10 mouse cellular contexts compared by ENCODE assay signal in genomic region chr8:84797256-84797797, GRCm38 (mm10). TPM values are rescaled to one million over a fixed set of nuclear protein-coding genes. Genes with fewer than 3 reads are reported as not detected.
DNase-seq lines count a peak whose midpoint lies in the region; ATAC-seq and TF ChIP-seq lines count a peak whose summit lies in the region.
"Had no signal": no experiment of that assay in that cellular context is flagged by ENCODE, and none has a peak within 500 bp of the region (broad histone marks: within the 10 kb centered on the region; RNA-seq: fewer than 3 reads in every experiment).

No protein-coding gene starts in this region.

- no peak overlapping the region for H3K9ac ChIP-seq in heart, embryonic 13.5 days
- peak overlapping the region; percentile 100; the same call in 1 of the 2 replicates for H3K9ac ChIP-seq in stomach, embryonic 16.5 days (ENCODE audit: low read length)
- no peak overlapping the region for H3K9ac ChIP-seq in stomach, postnatal 0 days (ENCODE audit: low read length)
- peak overlapping the region; percentile 95 for H3K9ac ChIP-seq in forebrain, embryonic 15.5 days (replicated peaks)
- H3K9ac ChIP-seq: liver, embryonic 15.5 days had no signal

- peaks cover 86% of the 10 kb centered on the region for H3K27me3 ChIP-seq in heart, embryonic 13.5 days (replicated peaks)
- no peaks in the 10 kb centered on the region for H3K27me3 ChIP-seq in stomach, embryonic 16.5 days (ENCODE audit: control insufficient read depth, insufficient read depth, low read length)
- H3K27me3 ChIP-seq in stomach, postnatal 0 days (ENCODE audit: control insufficient read depth, insufficient read depth, low read length) = no peaks in the 10 kb centered on the region
- no peaks in the 10 kb centered on the region for H3K27me3 ChIP-seq in forebrain, embryonic 15.5 days

- H3K27ac ChIP-seq in heart, embryonic 13.5 days (replicated peaks) = no peak overlapping the region
- H3K27ac ChIP-seq in stomach, embryonic 16.5 days (ENCODE audit: low read length) = no peak overlapping the region
- H3K27ac ChIP-seq in stomach, postnatal 0 days (replicated peaks) = no peak overlapping the region
- peak overlapping the region; percentile 97 for H3K27ac ChIP-seq in forebrain, embryonic 15.5 days (replicated peaks)
- H3K27ac ChIP-seq: liver, embryonic 15.5 days had no signal

- no peak for TF ChIP-seq CTCF in stomach, postnatal 0 days (IDR thresholded peaks at IDR 0.05; ENCODE audit: low read depth)

- 79% methylated on average over 15 of the region's 15 CpGs for WGBS in heart, embryonic 13.5 days
- 82% methylated on average over 15 of the region's 15 CpGs for WGBS in stomach, embryonic 16.5 days
- WGBS in stomach, postnatal 0 days = 78% methylated on average over 15 of the region's 15 CpGs
- WGBS in forebrain, embryonic 15.5 days = 63% methylated on average over 15 of the region's 15 CpGs

- no peak for TF ChIP-seq EP300 in stomach, postnatal 0 days (optimal IDR thresholded peaks at IDR 0.05)

- ATAC-seq in heart, embryonic 13.5 days (ENCODE audit: extremely low read depth, insufficient number of reproducible peaks, low FRiP score, low TSS enrichment) = no peak
- no peak for ATAC-seq in stomach, embryonic 16.5 days (ENCODE audit: insufficient read depth, low FRiP score)
- ATAC-seq in stomach, postnatal 0 days (ENCODE audit: low FRiP score, low TSS enrichment) = no peak
- ATAC-seq in forebrain, embryonic 15.5 days (replicated peaks) = no peak
- ATAC-seq in erythroid progenitor cell, adult 5-6 weeks (replicated peaks; ENCODE audit: low FRiP score, poor library complexity, severe bottlenecking) = no peak

- H3K4me3 ChIP-seq in heart, embryonic 13.5 days = no peak overlapping the region
- no peak overlapping the region for H3K4me3 ChIP-seq in stomach, embryonic 16.5 days (replicated peaks; ENCODE audit: low read length)
- H3K4me3 ChIP-seq in stomach, postnatal 0 days (ENCODE audit: low read depth, low read length) = no peak overlapping the region
- peak overlapping the region; percentile 84 for H3K4me3 ChIP-seq in forebrain, embryonic 15.5 days
- H3K4me3 ChIP-seq: liver, embryonic 15.5 days had no signal

- H3K4me1 ChIP-seq in heart, embryonic 13.5 days = peaks cover 56% of the 10 kb centered on the region
- H3K4me1 ChIP-seq in stomach, embryonic 16.5 days (ENCODE audit: control insufficient read depth, insufficient read depth, low read length) = peaks cover 47% of the 10 kb centered on the region
- peaks cover 15% of the 10 kb centered on the region for H3K4me1 ChIP-seq in stomach, postnatal 0 days (replicated peaks; ENCODE audit: control insufficient read depth, insufficient read depth)
- peaks cover 83% of the 10 kb centered on the region for H3K4me1 ChIP-seq in forebrain, embryonic 15.5 days

- 0 out of 2 replicates have a peak overlapping the region, but pooled peaks have one; percentile 87 for H3K4me2 ChIP-seq in heart, embryonic 13.5 days
- H3K4me2 ChIP-seq in stomach, embryonic 16.5 days (ENCODE audit: low read depth, low read length) = no peak overlapping the region
- no peak overlapping the region for H3K4me2 ChIP-seq in stomach, postnatal 0 days (replicated peaks; ENCODE audit: low read depth)
- peak overlapping the region; percentile 69 for H3K4me2 ChIP-seq in forebrain, embryonic 15.5 days (replicated peaks)
- H3K4me2 ChIP-seq: liver, embryonic 15.5 days had no signal

- peaks cover 8% of the 10 kb centered on the region for H3K36me3 ChIP-seq in heart, embryonic 13.5 days
- no peaks in the 10 kb centered on the region for H3K36me3 ChIP-seq in stomach, embryonic 16.5 days (ENCODE audit: control insufficient read depth, insufficient read depth, low read length)
- no peaks in the 10 kb centered on the region; the same call in 1 of the 2 replicates for H3K36me3 ChIP-seq in stomach, postnatal 0 days (ENCODE audit: control insufficient read depth, insufficient read depth, low read length)
- no peaks in the 10 kb centered on the region for H3K36me3 ChIP-seq in forebrain, embryonic 15.5 days
- H3K36me3 ChIP-seq: liver, embryonic 15.5 days had no signal

- DNase-seq in heart, postnatal 25 days (ENCODE audit: low spot score) = no peak
- DNase-seq in stomach, postnatal 0 days (ENCODE audit: low spot score) = no peak
- DNase-seq in adrenal gland, adult 2 months = no peak
- DNase-seq in right cerebral cortex, postnatal 4 days = no peak
- DNase-seq: spleen, adult 18-20 months had no signal

- intact Hi-C loops in heart, postnatal 25 days (cut with DNase I) = no loop called here

- H3K9me3 ChIP-seq in heart, embryonic 13.5 days = no peaks in the 10 kb centered on the region
- H3K9me3 ChIP-seq in stomach, embryonic 16.5 days (replicated peaks; ENCODE audit: control insufficient read depth, low read length) = no peaks in the 10 kb centered on the region
- no peaks in the 10 kb centered on the region for H3K9me3 ChIP-seq in stomach, postnatal 0 days (ENCODE audit: control insufficient read depth, low read length)
- H3K9me3 ChIP-seq in forebrain, embryonic 15.5 days = no peaks in the 10 kb centered on the region
- H3K9me3 ChIP-seq: liver, embryonic 15.5 days had no signal

RNA-seq across cellular contexts. Expression of gene Nfix, which starts 2.8 kb away (rescaled TPM):
- polyA plus RNA-seq in heart, embryonic 13.5 days (2015; fragmentation: Nextera tagmentation; extraction: Ambion mirVana) = 10.0 and 11.7 TPM in 2 replicates
- 100 to 1,000 TPM; 287 to 311 TPM for total RNA-seq in heart, postnatal 25 days (2021)
- polyA plus RNA-seq in stomach, embryonic 16.5 days (2015; fragmentation: Nextera tagmentation; extraction: Ambion mirVana) = 36.5 and 37.8 TPM in 2 replicates
- polyA plus RNA-seq in stomach, postnatal 0 days (2015; fragmentation: Nextera tagmentation; extraction: Ambion mirVana) = 36.5 and 36.6 TPM in 2 replicates
- 413 and 445 TPM in 2 replicates for polyA plus RNA-seq in forebrain, embryonic 15.5 days (2015; fragmentation: Nextera tagmentation; extraction: Ambion mirVana)
- 100 to 1,000 TPM in 1 of 2 experiments, 10 to 100 TPM in 1; 91.3 to 113 TPM for total RNA-seq in adrenal gland, adult 2 months (2021)
- 47.0 and 59.9 TPM in 2 replicates for polyA plus RNA-seq in adrenal gland, adult 2 months (2012; rRNA removed)
- total RNA-seq in erythroid progenitor cell, adult 5-6 weeks (2015; ENCODE audit: low replicate concordance) = 53.7 and 76.0 TPM in 2 replicates
- 33.6 and 36.8 TPM in 2 replicates for total RNA-seq in erythroid progenitor cell, adult 5-6 weeks (2017; ENCODE audit: low replicate concordance)

RNA-seq across cellular contexts. Expression of gene Dand5, which starts 25.3 kb away (rescaled TPM):
- 6.3 and 6.6 TPM in 2 replicates for polyA plus RNA-seq in heart, embryonic 13.5 days (2015; fragmentation: Nextera tagmentation; extraction: Ambion mirVana)
- total RNA-seq in heart, postnatal 25 days (2021) = 10 to 100 TPM in 1 of 2 experiments, 1 to 10 TPM in 1; 9.6 to 10.3 TPM
- 6.0 and 7.2 TPM in 2 replicates for polyA plus RNA-seq in stomach, embryonic 16.5 days (2015; fragmentation: Nextera tagmentation; extraction: Ambion mirVana)
- polyA plus RNA-seq in stomach, postnatal 0 days (2015; fragmentation: Nextera tagmentation; extraction: Ambion mirVana) = 3.3 TPM in 2 replicates
- 8.1 and 8.9 TPM in 2 replicates for polyA plus RNA-seq in forebrain, embryonic 15.5 days (2015; fragmentation: Nextera tagmentation; extraction: Ambion mirVana)
- 10 to 100 TPM; 11.5 to 12.2 TPM for total RNA-seq in adrenal gland, adult 2 months (2021)
- 5.1 and 7.0 TPM in 2 replicates for polyA plus RNA-seq in adrenal gland, adult 2 months (2012; rRNA removed)
- 2.5 and 3.8 TPM in 2 replicates for total RNA-seq in erythroid progenitor cell, adult 5-6 weeks (2015; ENCODE audit: low replicate concordance)
- total RNA-seq in erythroid progenitor cell, adult 5-6 weeks (2017; ENCODE audit: low replicate concordance) = 5.4 and 6.7 TPM in 2 replicates

RNA-seq across cellular contexts. Expression of gene Gadd45gip1, which starts 34.0 kb away (rescaled TPM):
- 50.2 and 52.3 TPM in 2 replicates for polyA plus RNA-seq in heart, embryonic 13.5 days (2015; fragmentation: Nextera tagmentation; extraction: Ambion mirVana)
- 10 to 100 TPM; 28.9 to 30.0 TPM for total RNA-seq in heart, postnatal 25 days (2021)
- 42.0 and 49.5 TPM in 2 replicates for polyA plus RNA-seq in stomach, embryonic 16.5 days (2015; fragmentation: Nextera tagmentation; extraction: Ambion mirVana)
- polyA plus RNA-seq in stomach, postnatal 0 days (2015; fragmentation: Nextera tagmentation; extraction: Ambion mirVana) = 38.5 and 39.3 TPM in 2 replicates
- polyA plus RNA-seq in forebrain, embryonic 15.5 days (2015; fragmentation: Nextera tagmentation; extraction: Ambion mirVana) = 36.3 and 39.9 TPM in 2 replicates
- 10 to 100 TPM; 72.6 to 74.9 TPM for total RNA-seq in adrenal gland, adult 2 months (2021)
- polyA plus RNA-seq in adrenal gland, adult 2 months (2012; rRNA removed) = 141 and 196 TPM in 2 replicates
- total RNA-seq in erythroid progenitor cell, adult 5-6 weeks (2015; ENCODE audit: low replicate concordance) = 6.7 and 7.6 TPM in 2 replicates
- 11.3 and 16.4 TPM in 2 replicates for total RNA-seq in erythroid progenitor cell, adult 5-6 weeks (2017; ENCODE audit: low replicate concordance)

RNA-seq across cellular contexts. Expression of gene Rad23a, which starts 43.1 kb away (rescaled TPM):
- 108 and 123 TPM in 2 replicates for polyA plus RNA-seq in heart, embryonic 13.5 days (2015; fragmentation: Nextera tagmentation; extraction: Ambion mirVana)
- total RNA-seq in heart, postnatal 25 days (2021) = 10 to 100 TPM; 80.8 to 81.1 TPM
- polyA plus RNA-seq in stomach, embryonic 16.5 days (2015; fragmentation: Nextera tagmentation; extraction: Ambion mirVana) = 106 and 122 TPM in 2 replicates
- 69.8 and 70.6 TPM in 2 replicates for polyA plus RNA-seq in stomach, postnatal 0 days (2015; fragmentation: Nextera tagmentation; extraction: Ambion mirVana)
- 82.1 and 85.1 TPM in 2 replicates for polyA plus RNA-seq in forebrain, embryonic 15.5 days (2015; fragmentation: Nextera tagmentation; extraction: Ambion mirVana)
- 100 to 1,000 TPM; 122 to 141 TPM for total RNA-seq in adrenal gland, adult 2 months (2021)
- polyA plus RNA-seq in adrenal gland, adult 2 months (2012; rRNA removed) = 128 and 131 TPM in 2 replicates
- total RNA-seq in erythroid progenitor cell, adult 5-6 weeks (2015; ENCODE audit: low replicate concordance) = 273 and 355 TPM in 2 replicates
- total RNA-seq in erythroid progenitor cell, adult 5-6 weeks (2017; ENCODE audit: low replicate concordance) = 296 and 306 TPM in 2 replicates

RNA-seq across cellular contexts. Expression of gene Calr, which starts 49.4 kb away (rescaled TPM):
- polyA plus RNA-seq in heart, embryonic 13.5 days (2015; fragmentation: Nextera tagmentation; extraction: Ambion mirVana) = 711 and 772 TPM in 2 replicates
- 100 to 1,000 TPM; 365 to 441 TPM for total RNA-seq in heart, postnatal 25 days (2021)
- polyA plus RNA-seq in stomach, embryonic 16.5 days (2015; fragmentation: Nextera tagmentation; extraction: Ambion mirVana) = 1,028 and 1,118 TPM in 2 replicates
- 522 and 537 TPM in 2 replicates for polyA plus RNA-seq in stomach, postnatal 0 days (2015; fragmentation: Nextera tagmentation; extraction: Ambion mirVana)
- polyA plus RNA-seq in forebrain, embryonic 15.5 days (2015; fragmentation: Nextera tagmentation; extraction: Ambion mirVana) = 559 and 575 TPM in 2 replicates
- total RNA-seq in adrenal gland, adult 2 months (2021) = 100 to 1,000 TPM; 684 to 730 TPM
- polyA plus RNA-seq in adrenal gland, adult 2 months (2012; rRNA removed) = 88.2 and 91.2 TPM in 2 replicates
- 261 and 337 TPM in 2 replicates for total RNA-seq in erythroid progenitor cell, adult 5-6 weeks (2015; ENCODE audit: low replicate concordance)
- total RNA-seq in erythroid progenitor cell, adult 5-6 weeks (2017; ENCODE audit: low replicate concordance) = 660 and 677 TPM in 2 replicates

Comparison
In these comparisons a context has a peak if more than half of its experiments do, and no peak if none do; other contexts are left out.
1. H3K9ac ChIP-seq: peak in stomach, embryonic 16.5 days (single experiment) and forebrain, embryonic 15.5 days (single experiment); none in heart, embryonic 13.5 days (single experiment) and stomach, postnatal 0 days (single experiment).
2. H3K4me2 ChIP-seq: peak in heart, embryonic 13.5 days (single experiment) and forebrain, embryonic 15.5 days (single experiment); none in stomach, embryonic 16.5 days (single experiment) and stomach, postnatal 0 days (single experiment).